Mouse (Mus musculus) neutrophil, adult 5-6 weeks (primary cell): Measurements from ENCODE around the gene H2-Oa. TPM values are rescaled to one million over a fixed set of nuclear protein-coding genes. Genes with fewer than 3 reads are reported as not detected.
"Not testable (repeated sequence)": the region's sequence is repeated elsewhere in the genome, so short reads cannot be mapped to it uniquely, and the experiment has no call there.

Source experiments
- ATAC-seq: fragments of 151-379, 151-347 bp; 2 replicates; pipeline ENCODE4 v1.8.0; 2017; ENCODE audit warnings: mild to moderate bottlenecking, moderate TSS enrichment; ENCODE audit not compliant: insufficient number of reproducible peaks, poor library complexity, low FRiP score, severe bottlenecking; ENCODE audit errors: extremely low read depth
- total RNA-seq: library from RNA; stranded (forward); fragments of 200-1000 nt; gene quantifications from 2 replicates; pipeline ENCODE4 v1.2.3, GENCODE M21; 2017

H2-Oa gene
- total RNA-seq, 1 experiment from 2014 or later = 119 TPM

DNA sequence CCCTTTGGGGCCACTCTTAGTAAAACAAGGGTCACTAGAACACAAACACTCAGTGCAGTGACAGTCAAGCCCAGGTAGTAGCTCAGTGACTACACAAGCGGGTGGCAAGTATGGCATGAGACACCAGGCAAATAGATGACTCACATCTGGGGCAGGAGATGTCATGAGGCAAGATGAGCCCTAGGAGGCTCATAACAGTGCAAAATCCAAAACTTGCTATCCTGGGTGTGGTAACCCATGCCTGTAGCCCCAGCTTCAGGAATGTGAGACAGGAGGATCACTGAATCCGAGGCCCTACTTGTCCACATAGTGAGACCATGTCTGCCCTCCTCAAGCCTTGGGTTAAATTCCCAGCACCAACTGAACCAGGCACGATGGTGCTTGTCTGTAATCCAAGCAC lies 42.3 kb downstream of the H2-Oa start:
- ATAC-seq = no peak

DNA sequence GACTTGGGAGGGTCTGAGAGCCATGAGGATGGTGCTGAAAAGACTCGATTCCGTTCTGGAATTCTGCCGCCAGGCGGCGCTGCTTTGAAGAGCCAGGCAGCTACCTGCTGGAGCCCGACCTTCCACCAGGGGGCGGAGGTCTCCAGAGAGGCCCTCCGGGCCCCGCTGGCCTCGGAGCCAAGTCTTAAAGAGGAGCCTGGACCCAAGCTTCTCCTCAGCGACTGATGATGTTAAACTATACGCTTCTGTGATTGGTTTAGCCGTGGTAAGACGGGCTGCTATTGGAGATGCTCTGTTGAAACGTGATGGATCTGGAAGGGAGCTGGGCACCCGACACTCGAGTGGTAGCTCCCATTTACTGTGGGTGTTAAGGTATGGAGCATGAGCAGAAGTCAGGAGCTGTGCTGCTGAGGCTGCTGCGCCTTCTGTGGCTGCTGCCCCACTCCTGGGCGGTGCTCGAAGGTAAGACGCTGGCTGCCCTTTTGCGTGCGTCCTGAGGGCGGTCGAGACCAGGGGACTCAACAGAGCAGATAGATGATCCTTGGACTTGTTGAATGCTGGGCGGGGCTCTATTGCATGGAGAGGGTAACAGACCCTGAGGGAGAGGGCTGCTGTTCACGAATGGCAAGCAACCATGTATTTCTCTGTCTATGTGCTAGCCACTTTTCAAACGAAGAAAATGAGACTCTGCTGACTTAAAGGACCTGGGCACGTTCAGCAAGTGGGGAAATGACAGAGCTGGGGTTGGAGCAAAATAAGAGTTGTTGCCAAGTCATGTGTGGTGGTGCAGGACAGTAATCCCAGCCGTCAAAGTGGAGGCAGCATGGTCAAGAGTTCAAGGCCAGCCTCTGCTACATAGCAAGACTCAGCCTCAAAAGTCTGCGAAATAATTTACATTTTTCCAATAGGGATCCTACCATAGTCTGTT lies 43.4 kb downstream of the H2-Oa start:
- ATAC-seq = peak; percentile 95

DNA sequence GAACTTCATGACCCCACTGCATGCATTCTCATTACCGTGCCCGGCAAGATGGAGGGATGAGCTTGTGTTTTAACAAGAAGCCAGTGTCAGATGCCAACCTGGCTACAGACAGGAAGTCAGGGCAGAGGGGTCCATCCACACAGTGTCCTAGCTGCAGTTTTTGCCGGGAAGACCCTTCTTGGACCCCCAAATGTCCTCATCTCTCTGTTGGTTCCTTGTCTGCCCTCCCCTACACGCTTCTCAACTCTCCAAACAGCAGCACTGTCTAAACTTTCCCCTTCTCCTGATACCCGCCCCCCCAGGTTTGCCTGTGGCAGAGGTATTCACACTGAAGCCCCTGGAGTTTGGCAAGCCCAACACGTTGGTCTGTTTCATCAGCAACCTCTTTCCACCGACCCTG lies 45.5 kb downstream of the H2-Oa start:
- no peak for ATAC-seq

DNA sequence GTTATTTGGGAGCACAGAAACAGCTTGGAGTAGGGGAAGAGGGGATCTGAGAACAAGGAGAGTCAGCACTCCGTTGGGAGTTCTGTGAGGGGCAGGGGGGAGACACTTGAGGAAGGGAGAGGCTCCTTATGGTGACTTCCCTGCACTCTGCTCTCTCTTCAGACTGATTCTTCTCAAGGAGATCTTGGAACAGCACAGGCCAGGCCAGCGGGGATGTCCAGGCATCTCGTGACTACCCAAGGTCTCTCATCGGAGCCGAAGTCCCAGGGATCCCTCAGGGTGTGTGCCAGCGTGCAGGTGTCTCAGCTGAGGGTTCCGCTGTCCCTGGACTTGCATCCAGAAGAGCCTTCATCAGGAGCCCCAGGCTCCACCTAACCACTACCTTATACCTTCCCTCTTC lies 46.5 kb downstream of the H2-Oa start:
- ATAC-seq = no peak

DNA sequence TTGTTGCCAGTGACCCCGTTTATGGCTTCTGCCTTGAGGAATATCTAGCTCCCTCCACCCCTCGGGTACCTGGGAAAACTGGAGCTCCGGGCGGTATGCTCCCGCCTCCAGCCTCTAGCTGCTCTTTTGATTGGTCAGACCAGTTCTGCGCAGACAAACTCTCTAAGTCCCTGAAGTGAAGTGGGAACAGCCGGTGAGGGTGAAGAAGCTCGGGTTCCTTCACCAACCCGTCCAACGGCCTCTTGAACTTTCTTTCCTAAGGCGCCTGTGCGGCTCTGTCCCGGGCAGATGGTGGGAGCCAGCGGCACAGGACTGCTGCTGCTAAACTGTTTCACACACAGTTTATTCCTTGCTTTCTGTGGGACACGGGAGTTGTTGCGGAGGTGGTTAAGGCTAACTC lies 47.3 kb downstream of the H2-Oa start:
- no peak for ATAC-seq

DNA sequence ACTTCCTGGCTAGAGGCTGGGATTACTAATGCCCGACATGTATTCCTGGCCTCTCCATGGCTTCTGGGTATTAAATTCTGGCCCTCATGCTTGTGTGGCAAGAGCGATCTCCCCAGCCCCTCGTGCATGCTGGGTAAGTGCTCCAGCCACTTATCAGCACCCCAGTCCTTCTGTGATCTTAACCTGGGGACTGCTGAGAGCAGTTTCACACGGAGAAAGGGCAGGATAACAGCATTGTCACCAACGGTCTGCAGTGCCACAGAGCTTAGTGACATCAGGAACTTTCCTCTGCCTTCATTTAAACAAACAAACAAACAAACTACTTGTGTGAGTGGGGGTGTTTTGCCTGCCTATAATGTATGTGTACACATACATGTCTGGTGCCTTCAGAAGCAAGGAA lies 48.1 kb downstream of the H2-Oa start:
- ATAC-seq = no peak

DNA sequence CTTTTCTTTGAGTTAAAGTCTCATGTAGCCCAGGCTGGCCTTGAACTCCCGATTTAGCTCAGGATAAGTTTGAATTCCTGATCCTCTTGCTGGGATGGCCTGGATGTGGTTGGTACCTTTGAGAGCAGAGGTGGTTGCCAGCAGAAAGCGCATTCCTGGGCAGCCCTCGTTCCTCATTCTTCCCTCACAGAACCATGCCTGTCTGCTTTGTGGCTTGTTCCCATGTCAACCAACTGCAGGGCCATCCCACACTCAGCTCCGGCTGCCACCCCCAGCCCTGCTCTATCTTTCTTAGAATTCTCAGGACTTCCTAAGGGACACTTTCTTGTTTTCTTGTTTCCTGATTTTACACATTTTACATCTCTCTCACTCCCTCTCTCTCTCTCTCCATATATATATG lies 49.3 kb downstream of the H2-Oa start:
- no peak for ATAC-seq

DNA sequence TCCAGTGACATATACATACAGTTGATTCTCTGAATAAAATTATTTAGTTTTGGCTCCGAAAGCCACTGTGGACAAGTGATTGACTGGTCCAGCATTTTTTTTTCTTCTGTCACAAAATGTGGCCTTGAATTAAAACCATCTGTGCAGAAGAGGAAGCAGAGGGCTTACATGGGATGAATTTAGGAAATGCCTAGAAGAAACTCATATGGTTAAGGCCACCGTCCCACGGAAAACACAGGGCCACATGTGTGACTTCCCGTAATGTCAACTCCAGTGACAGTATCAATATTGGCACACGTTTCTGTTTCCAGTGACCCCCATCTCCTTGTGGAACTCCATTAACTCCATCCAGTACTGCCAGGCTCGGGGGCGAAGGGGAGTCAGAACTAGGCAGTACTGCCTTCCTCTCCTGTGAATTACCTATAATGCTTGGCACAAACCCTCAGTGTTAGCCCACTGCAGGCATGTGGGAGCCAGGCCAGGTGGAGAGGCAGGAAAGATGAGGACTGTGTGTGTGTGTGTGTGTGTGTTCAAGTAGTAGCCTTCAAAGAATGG lies 50.4 kb downstream of the H2-Oa start:
- no peak for ATAC-seq

DNA sequence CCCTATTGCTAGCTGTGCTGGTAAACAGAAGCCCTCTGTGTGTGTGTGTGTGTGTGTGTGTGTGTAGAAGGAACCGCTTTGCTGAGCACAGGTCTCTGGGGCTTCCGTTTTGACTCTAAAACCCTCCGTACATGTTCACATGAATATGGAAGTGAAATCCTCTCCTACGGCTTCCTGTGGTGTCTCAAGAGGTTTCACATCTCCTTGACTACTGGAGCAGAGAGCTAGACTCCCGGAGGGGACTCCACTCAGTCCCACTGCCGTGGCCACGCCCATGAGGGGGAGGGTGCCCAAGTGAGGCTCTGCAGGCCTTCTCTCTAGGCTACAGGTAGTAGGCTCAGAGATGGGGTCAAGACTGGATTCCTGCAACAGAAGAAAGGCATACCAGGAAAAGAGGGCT lies 50.9 kb downstream of the H2-Oa start, which contains the start of gene H2-DMb2:
H2-DMb2 (plus strand) TSS at position 275 of the 400 bp plus-strand sequence.
- peak; percentile 64 for ATAC-seq

DNA sequence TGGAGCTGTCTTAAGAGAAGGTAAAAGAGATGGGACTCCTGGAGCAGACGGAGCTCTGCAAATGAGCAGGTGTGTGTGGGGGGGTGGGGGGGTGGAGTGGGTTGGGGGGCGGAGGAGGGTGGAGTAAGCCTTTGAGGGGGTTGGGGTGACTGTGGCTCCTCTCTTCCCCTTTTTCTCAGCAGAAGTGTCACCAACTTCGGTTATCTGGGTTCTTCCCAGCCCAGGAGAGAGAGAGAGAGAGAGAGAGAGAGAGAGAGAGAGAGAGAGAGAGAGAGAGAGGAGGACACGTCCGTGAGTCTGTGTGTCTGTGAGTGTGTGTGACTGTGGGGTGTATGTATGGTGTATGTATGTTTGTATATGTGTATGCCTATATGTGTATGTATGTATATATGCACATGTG lies 51.3 kb downstream of the H2-Oa start:
- ATAC-seq = no peak

DNA sequence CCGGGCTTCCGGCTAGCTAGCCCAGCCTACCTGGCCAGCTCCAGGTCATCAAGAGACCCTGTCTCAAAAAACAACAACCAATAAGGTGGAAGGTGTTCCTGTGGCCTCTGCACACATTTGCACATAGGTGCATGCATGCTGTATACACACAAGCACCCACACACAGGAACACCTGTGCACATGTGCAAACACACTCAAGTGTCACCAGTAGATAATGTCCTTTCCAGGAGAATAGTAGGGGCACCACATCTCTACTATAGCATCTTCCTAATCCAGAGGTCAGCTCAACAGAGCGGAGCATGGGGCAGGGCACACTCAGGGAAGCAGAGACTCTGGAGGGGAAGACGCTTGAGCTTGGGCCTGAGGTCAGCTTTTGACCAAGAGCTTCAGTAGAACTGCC lies 52.1 kb downstream of the H2-Oa start:
- ATAC-seq = not testable (repeated sequence)

Other genes with a start within 250 kb of the H2-Oa start
- 1.6 and 2.9 TPM in 2 replicates for gene Cd320, start 249.2 kb upstream of the H2-Oa start, total RNA-seq
- not detected in 2 replicates for gene Gm7029, start 218.5 kb upstream of the H2-Oa start, total RNA-seq
- gene Kifc1, start 201.7 kb upstream of the H2-Oa start, total RNA-seq = 0.86 and 3.0 TPM in 2 replicates
- gene Platr17, start 187.2 kb upstream of the H2-Oa start, total RNA-seq = 0.93 TPM in 1 of 2 replicates, not detected in the other
- 74.4 and 81.8 TPM in 2 replicates for gene Daxx, start 182.9 kb upstream of the H2-Oa start, total RNA-seq
- gene Tapbp, start 176.4 kb upstream of the H2-Oa start, total RNA-seq = 198 and 225 TPM in 2 replicates
- gene Zbtb22, start 176.4 kb upstream of the H2-Oa start, total RNA-seq = 39.3 and 41.3 TPM in 2 replicates
- gene Rgl2, start 162.8 kb upstream of the H2-Oa start, total RNA-seq = 146 and 180 TPM in 2 replicates
- 63.5 and 71.6 TPM in 2 replicates for gene Pfdn6, start 152.0 kb upstream of the H2-Oa start, total RNA-seq
- gene Wdr46, start 151.7 kb upstream of the H2-Oa start, total RNA-seq = 16.1 and 24.2 TPM in 2 replicates
- gene B3galt4, start 140.9 kb upstream of the H2-Oa start, total RNA-seq = 7.1 and 7.7 TPM in 2 replicates
- 31.5 and 40.8 TPM in 2 replicates for gene Vps52, start 136.5 kb upstream of the H2-Oa start, total RNA-seq
- 780 and 810 TPM in 2 replicates for gene Rps18, start 136.3 kb upstream of the H2-Oa start, total RNA-seq
- 1,803 and 2,030 TPM in 2 replicates for gene H2-K1, start 92.0 kb upstream of the H2-Oa start, total RNA-seq
- 14.8 and 24.3 TPM in 2 replicates for gene Ring1, start 67.7 kb upstream of the H2-Oa start, total RNA-seq
- gene H2-Ke6, start 64.3 kb upstream of the H2-Oa start, total RNA-seq = 89.7 and 114 TPM in 2 replicates
- 65.5 and 69.1 TPM in 2 replicates for gene Slc39a7, start 60.7 kb upstream of the H2-Oa start, total RNA-seq
- gene Rxrb, start 60.5 kb upstream of the H2-Oa start, total RNA-seq = 65.3 and 70.2 TPM in 2 replicates
- gene Col11a2, start 52.9 kb upstream of the H2-Oa start, total RNA-seq = 10.4 and 13.0 TPM in 2 replicates
- 221 and 234 TPM in 2 replicates for gene H2-DMa, start 27.2 kb downstream of the H2-Oa start, total RNA-seq
- gene Brd2, start 30.3 kb downstream of the H2-Oa start, total RNA-seq = 714 and 721 TPM in 2 replicates
- 699 and 729 TPM in 2 replicates for gene H2-DMb2, start 51.0 kb downstream of the H2-Oa start, total RNA-seq
- 278 and 300 TPM in 2 replicates for gene H2-DMb1, start 60.7 kb downstream of the H2-Oa start, total RNA-seq
- 221 and 235 TPM in 2 replicates for gene Tap1, start 95.2 kb downstream of the H2-Oa start, total RNA-seq
- gene Psmb9, start 95.4 kb downstream of the H2-Oa start, total RNA-seq = 132 and 176 TPM in 2 replicates
- gene Psmb8, start 105.4 kb downstream of the H2-Oa start, total RNA-seq = 312 and 336 TPM in 2 replicates
- 108 and 112 TPM in 2 replicates for gene Tap2, start 111.2 kb downstream of the H2-Oa start, total RNA-seq
- 965 and 1,002 TPM in 2 replicates for gene H2-Ob, start 146.6 kb downstream of the H2-Oa start, total RNA-seq
- gene H2-Ab1, start 165.3 kb downstream of the H2-Oa start, total RNA-seq = 2,894 and 2,999 TPM in 2 replicates
- gene H2-Aa, start 195.5 kb downstream of the H2-Oa start, total RNA-seq = 2,237 and 2,269 TPM in 2 replicates
- 2,076 and 2,332 TPM in 2 replicates for gene H2-Eb1, start 213.5 kb downstream of the H2-Oa start, total RNA-seq
- gene H2-Eb2, start 233.3 kb downstream of the H2-Oa start, total RNA-seq = 52.6 and 54.0 TPM in 2 replicates